Mouse (Mus musculus) testis, adult 2 months (tissue): Measurements from ENCODE around the gene Fbxl3. TPM values are rescaled to one million over a fixed set of nuclear protein-coding genes. Genes with fewer than 3 reads are reported as not detected.

Experiments
- H3K27ac ChIP-seq: fragments of 200-500 bp; 2 replicates; pipeline ENCODE4 v1.5.1; 2012; ENCODE audit warnings: low read depth, low read length; ENCODE audit not compliant: control insufficient read depth, insufficient read depth
- H3K27me3 ChIP-seq: fragments of 200-500 bp; 2 replicates; pipeline ENCODE4 v1.6.1; 2012; ENCODE audit warnings: mild to moderate bottlenecking, low read length, moderate library complexity; ENCODE audit not compliant: control insufficient read depth, insufficient read depth
- H3K36me3 ChIP-seq: fragments of 200-500 bp; 2 replicates; pipeline ENCODE4 v1.6.1; 2012; ENCODE audit warnings: mild to moderate bottlenecking, low read length; ENCODE audit not compliant: control insufficient read depth, insufficient read depth
- H3K4me1 ChIP-seq: fragments of 200-500 bp; 2 replicates; pipeline ENCODE4 v1.6.1; 2012; ENCODE audit warnings: low read length; ENCODE audit not compliant: control insufficient read depth, insufficient read depth
- H3K4me3 ChIP-seq: fragments of 200-500 bp; 2 replicates; pipeline ENCODE4 v1.5.1; 2012; ENCODE audit warnings: low read depth, mild to moderate bottlenecking, low read length, moderate library complexity, mixed read lengths; ENCODE audit not compliant: control insufficient read depth
- CTCF ChIP-seq: fragments of 200-500 bp; IDR thresholded peaks from 2 replicates; pipeline ENCODE4 v1.5.1; 2012; ENCODE audit warnings: low read depth, mild to moderate bottlenecking, inconsistent platforms, low read length, moderate library complexity; ENCODE audit not compliant: control insufficient read depth, insufficient read depth, insufficient replicate concordance
- POLR2A ChIP-seq: fragments of 200-500 bp; IDR thresholded peaks from 2 replicates; pipeline ENCODE4 v1.6.1; 2012; ENCODE audit warnings: low read depth, mild to moderate bottlenecking, inconsistent platforms, low read length, moderate library complexity; ENCODE audit not compliant: control insufficient read depth
- polyA plus RNA-seq: library from polyadenylated mRNA; depleted of rRNA; stranded (reverse); fragments of >200 nt; gene quantifications from 2 replicates; pipeline ENCODE4 v1.2.3, GENCODE M21; 2012

Gene Fbxl3
- polyA plus RNA-seq, 1 experiment = 33.2 TPM

- TF ChIP-seq POLR2A (no peak), CTCF (no peak)
- H3K4me1 ChIP-seq = no peaks in the 10 kb centered on the region
- H3K36me3 ChIP-seq = peaks cover 5% of the 10 kb centered on the region
- no peak overlapping the region for H3K4me3 ChIP-seq
- H3K27ac ChIP-seq = no peak overlapping the region
- H3K27me3 ChIP-seq = no peaks in the 10 kb centered on the region
Measured at GRCm38 (mm10) chr14:103085840-103086533, 13.4 kb downstream of the Fbxl3 start.

GRCm38 (mm10) chr14:103079209-103079977 is 20.0 kb downstream of the Fbxl3 start:
- Histone ChIP-seq H3K27me3 (no peaks in the 10 kb centered on the region), H3K4me1 (no peaks in the 10 kb centered on the region), H3K4me3 (no peak overlapping the region), H3K27ac (no peak overlapping the region), H3K36me3 (peaks cover 2% of the 10 kb centered on the region; the same call in 1 of the 2 replicates)
- TF ChIP-seq CTCF = no peak
- no peak for TF ChIP-seq POLR2A

GRCm38 (mm10) chr14:103078006-103078912 is 21.1 kb downstream of the Fbxl3 start:
- no peaks in the 10 kb centered on the region for H3K27me3 ChIP-seq
- no peaks in the 10 kb centered on the region for H3K4me1 ChIP-seq
- peaks cover 2% of the 10 kb centered on the region; the same call in 1 of the 2 replicates for H3K36me3 ChIP-seq
- no peak overlapping the region for H3K27ac ChIP-seq
- TF ChIP-seq POLR2A (no peak), CTCF (no peak)
- no peak overlapping the region for H3K4me3 ChIP-seq

GRCm38 (mm10) chr14:103077272-103078005 is 21.9 kb downstream of the Fbxl3 start:
- Histone ChIP-seq H3K27ac (no peak overlapping the region), H3K4me3 (no peak overlapping the region), H3K36me3 (no peaks in the 10 kb centered on the region), H3K4me1 (no peaks in the 10 kb centered on the region), H3K27me3 (no peaks in the 10 kb centered on the region)
- no peak for TF ChIP-seq POLR2A
- no peak for TF ChIP-seq CTCF

- Histone ChIP-seq H3K4me3 (no peak overlapping the region), H3K36me3 (no peaks in the 10 kb centered on the region), H3K4me1 (peaks cover 3% of the 10 kb centered on the region; the same call in 1 of the 2 replicates), H3K27ac (no peak overlapping the region), H3K27me3 (no peaks in the 10 kb centered on the region)
- TF ChIP-seq CTCF (no peak), POLR2A (no peak)
Measured at GRCm38 (mm10) chr14:103075166-103075565, 24.2 kb downstream of the Fbxl3 start.

GRCm38 (mm10) chr14:103073825-103074224 is 25.5 kb downstream of the Fbxl3 start:
- Histone ChIP-seq H3K4me3 (no peak overlapping the region), H3K27me3 (no peaks in the 10 kb centered on the region), H3K27ac (no peak overlapping the region), H3K4me1 (peaks cover 3% of the 10 kb centered on the region), H3K36me3 (no peaks in the 10 kb centered on the region)
- TF ChIP-seq POLR2A = no peak
- no peak for TF ChIP-seq CTCF
